Mouse (Mus musculus): Measurements from ENCODE around the gene Cnot3.

- TF ChIP-seq POLR2A (IDR thresholded peaks at IDR 0.05; ENCODE audit: borderline replicate concordance, control insufficient read depth, low read depth, low read length) = peak; percentile 52; the same call in 1 of the 2 replicates
- 0 out of 2 replicates have a peak, but pooled peaks have one; percentile 23 for TF ChIP-seq CTCF (IDR thresholded peaks at IDR 0.05; ENCODE audit: control insufficient read depth, insufficient read depth, low read length)
Measured at GRCm38 (mm10) chr7:3692382-3692986, 47.4 kb downstream of the Cnot3 start, which contains the start of gene Tsen34.

Measured in bone marrow, adult 2 months (tissue).